Mouse (Mus musculus): Measurements from ENCODE around the gene Spata17.

The Spata17 gene

GRCm38 (mm10) chr1:187215181-187216116 lies at the start of gene Spata17, which contains the start of gene Gpatch2:
Gene Spata17 (minus strand): TSS chr1:187215465.
Gene Gpatch2 (plus strand): TSS chr1:187215508.
- peak; percentile 75 for DNase-seq

- DNase-seq: no peak
Observed at GRCm38 (mm10) chr1:187258756-187259155, 43.5 kb upstream of the Spata17 start.

- DNase-seq: no peak
Observed at GRCm38 (mm10) chr1:187250741-187251262, 35.5 kb upstream of the Spata17 start.

GRCm38 (mm10) chr1:187244734-187245133 lies 29.5 kb upstream of the Spata17 start:
- DNase-seq: no peak

GRCm38 (mm10) chr1:187241329-187241728 lies 26.1 kb upstream of the Spata17 start:
- no peak for DNase-seq

GRCm38 (mm10) chr1:187240304-187240703 lies 25.0 kb upstream of the Spata17 start:
- no peak for DNase-seq

GRCm38 (mm10) chr1:187238061-187238460 lies 22.8 kb upstream of the Spata17 start:
- DNase-seq: no peak

GRCm38 (mm10) chr1:187236296-187236695 lies 21.0 kb upstream of the Spata17 start:
- no peak for DNase-seq

GRCm38 (mm10) chr1:187235161-187235560 lies 19.9 kb upstream of the Spata17 start:
- no peak for DNase-seq

GRCm38 (mm10) chr1:187232996-187233615 lies 17.8 kb upstream of the Spata17 start:
- peak; percentile 60 for DNase-seq

GRCm38 (mm10) chr1:187232196-187232955 lies 17.1 kb upstream of the Spata17 start:
- no peak for DNase-seq

GRCm38 (mm10) chr1:187230255-187230654 lies 15.0 kb upstream of the Spata17 start:
- DNase-seq: no peak

- DNase-seq: no peak
Observed at GRCm38 (mm10) chr1:187228414-187229146, 13.3 kb upstream of the Spata17 start.

GRCm38 (mm10) chr1:187226328-187227025 lies 11.2 kb upstream of the Spata17 start:
- no peak for DNase-seq

- no peak for DNase-seq
Observed at GRCm38 (mm10) chr1:187220756-187221155, 5.5 kb upstream of the Spata17 start.

GRCm38 (mm10) chr1:187216620-187217410 lies 1.6 kb upstream of the Spata17 start:
- no peak for DNase-seq

- DNase-seq: no peak
Observed at GRCm38 (mm10) chr1:187210736-187211135, 4.5 kb downstream of the Spata17 start.

GRCm38 (mm10) chr1:187209496-187209895 lies 5.8 kb downstream of the Spata17 start:
- DNase-seq: no peak

GRCm38 (mm10) chr1:187205506-187205905 lies 9.8 kb downstream of the Spata17 start:
- no peak for DNase-seq

- no peak for DNase-seq
Observed at GRCm38 (mm10) chr1:187178546-187178945, 36.7 kb downstream of the Spata17 start.

- no peak for DNase-seq
Observed at GRCm38 (mm10) chr1:187175991-187176390, 39.3 kb downstream of the Spata17 start.
